Mouse (Mus musculus) CH12.LX (cell line): ENCODE data around the gene Ankrd28. TPM values are rescaled to one million over a fixed set of nuclear protein-coding genes. Genes with fewer than 3 reads are reported as not detected.

Source experiments
- DNase-seq: peaks from one replicate; pipeline ENCODE4 v3.0.0-alpha.2; 2013; ENCODE audit errors: extremely low read depth
- H3K27ac ChIP-seq: 2 replicates; pipeline ENCODE4 v1.5.1; 2012; ENCODE audit warnings: low read depth, mild to moderate bottlenecking, control low read depth, moderate library complexity; ENCODE audit not compliant: insufficient read depth
- H3K27me3 ChIP-seq: replicated peaks from 2 replicates; pipeline ENCODE3; 2012; ENCODE audit warnings: inconsistent platforms
- H3K36me3 ChIP-seq, 2 experiments: replicated peaks in 1 of 2; 2 replicates each; pipeline versions ENCODE3 to v1.6.1; 2012; ENCODE audit warnings: inconsistent platforms in 1 of 2, low read length in 1 of 2, mild to moderate bottlenecking in 1 of 2, mixed read lengths in 1 of 2, moderate library complexity in 1 of 2; ENCODE audit not compliant: control insufficient read depth in 1 of 2, insufficient read depth in 1 of 2
- H3K4me1 ChIP-seq, 2 experiments: 2 replicates each; pipeline ENCODE4 v1.6.1; 2012; ENCODE audit warnings: inconsistent platforms in 1 of 2, moderate library complexity in 1 of 2; ENCODE audit not compliant: insufficient read depth in 2 of 2, control insufficient read depth in 1 of 2
- H3K4me2 ChIP-seq: 2 replicates; pipeline ENCODE4 v1.6.1; 2012; ENCODE audit warnings: low read depth, mild to moderate bottlenecking, control low read depth; ENCODE audit not compliant: poor library complexity, insufficient read depth, severe bottlenecking
- H3K4me3 ChIP-seq, 3 experiments: fragments of 150-350 bp in 1 of 3; sonication (generic) in 1 of 3; replicated peaks in 1 of 3; 2 replicates each; pipeline versions ENCODE3 to v1.5.1; 2011 to 2012; ENCODE audit warnings: low read depth in 2 of 3, low read length in 2 of 3, mild to moderate bottlenecking in 2 of 3, moderate library complexity in 2 of 3, control low read depth in 1 of 3, improper control_type of control experiment in 1 of 3, inconsistent platforms in 1 of 3, mixed read lengths in 1 of 3; ENCODE audit not compliant: poor library complexity in 1 of 3
- H3K79me2 ChIP-seq: replicated peaks from 2 replicates; pipeline ENCODE4 v1.6.1; 2012; ENCODE audit warnings: mild to moderate bottlenecking, moderate library complexity; ENCODE audit not compliant: control insufficient read depth, poor library complexity, insufficient read depth, severe bottlenecking; ENCODE audit errors: extremely low read depth
- H3K9ac ChIP-seq: 2 replicates; pipeline ENCODE4 v1.6.1; 2012; ENCODE audit warnings: low read depth, mild to moderate bottlenecking, control low read depth, moderate library complexity; ENCODE audit not compliant: insufficient read depth
- H3K9me3 ChIP-seq: replicated peaks from 2 replicates; pipeline ENCODE3; 2012; ENCODE audit warnings: low read length, inconsistent platforms, mixed read lengths
- BHLHE40 ChIP-seq: IDR thresholded peaks from 2 replicates; pipeline ENCODE4 v1.6.1; 2011; ENCODE audit warnings: mild to moderate bottlenecking, low read depth, low read length, improper control_type of control experiment
- CHD1 ChIP-seq: IDR thresholded peaks from 2 replicates; pipeline ENCODE4 v1.6.1; 2012; ENCODE audit warnings: low read depth, low read length, improper control_type of control experiment, inconsistent platforms
- CTCF ChIP-seq, 2 experiments: IDR thresholded peaks in 1 of 2; conservative IDR thresholded peaks in 1 of 2; 2 replicates each; pipeline ENCODE4 v1.5.1; 2011 to 2012; ENCODE audit warnings: low read depth in 2 of 2, low read length in 2 of 2, improper control_type of control experiment in 1 of 2, inconsistent platforms in 1 of 2, mild to moderate bottlenecking in 1 of 2, moderate library complexity in 1 of 2
- ELF1 ChIP-seq: IDR thresholded peaks from 2 replicates; pipeline ENCODE4 v1.6.1; 2014; ENCODE audit warnings: low read depth, mild to moderate bottlenecking, inconsistent platforms, low read length, improper control_type of control experiment
- IRF4 ChIP-seq: IDR thresholded peaks from 2 replicates; pipeline ENCODE4 v1.6.1; 2014; ENCODE audit warnings: low read depth, mild to moderate bottlenecking, inconsistent platforms, low read length, improper control_type of control experiment
- JUN ChIP-seq: IDR thresholded peaks from 2 replicates; pipeline ENCODE4 v1.6.1; 2011; ENCODE audit warnings: low read depth, mild to moderate bottlenecking, low read length, improper control_type of control experiment, moderate library complexity; ENCODE audit not compliant: insufficient read depth
- JUND ChIP-seq: conservative IDR thresholded peaks from 2 replicates; pipeline ENCODE4 v1.6.1; 2011; ENCODE audit warnings: low read depth, low read length, improper control_type of control experiment
- KAT2A ChIP-seq: IDR thresholded peaks from 2 replicates; pipeline ENCODE4 v1.6.1; 2012; ENCODE audit warnings: low read length, improper control_type of control experiment, inconsistent platforms; ENCODE audit not compliant: insufficient replicate concordance
- MAFK ChIP-seq: IDR thresholded peaks from 2 replicates; pipeline ENCODE4 v1.6.1; 2011; ENCODE audit warnings: low read length, improper control_type of control experiment; ENCODE audit not compliant: insufficient replicate concordance
- MAX ChIP-seq: IDR thresholded peaks from 2 replicates; pipeline ENCODE4 v1.6.1; 2011; ENCODE audit warnings: low read length, improper control_type of control experiment
- MAZ ChIP-seq: IDR thresholded peaks from 2 replicates; pipeline ENCODE4 v1.6.1; 2012; ENCODE audit warnings: low read depth, mild to moderate bottlenecking, inconsistent platforms, low read length, improper control_type of control experiment, moderate library complexity
- MEF2A ChIP-seq: IDR thresholded peaks from 2 replicates; pipeline ENCODE4 v1.6.1; 2014; ENCODE audit warnings: low read depth, mild to moderate bottlenecking, inconsistent platforms, low read length, improper control_type of control experiment, borderline replicate concordance
- MXI1 ChIP-seq: IDR thresholded peaks from 2 replicates; pipeline ENCODE4 v1.6.1; 2011; ENCODE audit warnings: mild to moderate bottlenecking, low read depth, low read length, improper control_type of control experiment
- NELFE ChIP-seq: IDR thresholded peaks from 2 replicates; pipeline ENCODE4 v1.6.1; 2011; ENCODE audit warnings: low read depth, low read length, improper control_type of control experiment
- NRF1 ChIP-seq: IDR thresholded peaks from 2 replicates; pipeline ENCODE4 v1.6.1; 2014; ENCODE audit warnings: low read depth, mild to moderate bottlenecking, inconsistent platforms, low read length, improper control_type of control experiment, moderate library complexity
- PAX5 ChIP-seq: IDR thresholded peaks from 2 replicates; pipeline ENCODE4 v1.6.1; 2012; ENCODE audit warnings: low read length, inconsistent platforms, mixed read lengths
- POLR2A ChIP-seq: IDR thresholded peaks from 2 replicates; pipeline ENCODE4 v1.6.1; 2011; ENCODE audit warnings: low read depth, mild to moderate bottlenecking, improper control_type of control experiment, low read length
- POLR2AphosphoS2 ChIP-seq: IDR thresholded peaks from 2 replicates; pipeline ENCODE4 v1.6.1; 2011; ENCODE audit warnings: low read depth, low read length, improper control_type of control experiment
- RAD21 ChIP-seq: IDR thresholded peaks from 2 replicates; pipeline ENCODE4 v1.6.1; 2011; ENCODE audit warnings: low read depth, mild to moderate bottlenecking, low read length, improper control_type of control experiment, moderate library complexity
- SIN3A ChIP-seq: IDR thresholded peaks from 2 replicates; pipeline ENCODE4 v1.6.1; 2012; ENCODE audit warnings: low read length, improper control_type of control experiment, inconsistent platforms
- TBP ChIP-seq: conservative IDR thresholded peaks from 2 replicates; pipeline ENCODE4 v1.6.1; 2011; ENCODE audit warnings: low read depth, low read length, improper control_type of control experiment
- UBTF ChIP-seq: IDR thresholded peaks from 2 replicates; pipeline ENCODE4 v1.6.1; 2012; ENCODE audit warnings: low read depth, mild to moderate bottlenecking, inconsistent platforms, low read length, improper control_type of control experiment, moderate library complexity
- USF1 ChIP-seq: IDR thresholded peaks from 2 replicates; pipeline ENCODE4 v1.6.1; 2014; ENCODE audit warnings: low read depth, mild to moderate bottlenecking, inconsistent platforms, low read length, improper control_type of control experiment
- USF2 ChIP-seq: conservative IDR thresholded peaks from 2 replicates; pipeline ENCODE4 v1.6.1; 2011; ENCODE audit warnings: low read depth, low read length, improper control_type of control experiment
- ZKSCAN1 ChIP-seq: IDR thresholded peaks from 2 replicates; pipeline ENCODE4 v1.6.1; 2012; ENCODE audit warnings: low read depth, inconsistent platforms, low read length, improper control_type of control experiment, borderline replicate concordance
- ZMIZ1 ChIP-seq: IDR thresholded peaks from 2 replicates; pipeline ENCODE4 v1.6.1; 2012; ENCODE audit warnings: low read depth, mild to moderate bottlenecking, inconsistent platforms, low read length, improper control_type of control experiment
- dilution Hi-C: fragments of 300-500 bp; cut with MboI; formaldehyde crosslinking; loops from 2 replicates; pipeline ENCODE4 v1.14.3; 2020; ENCODE audit warnings: low sequenced_read_pairs; ENCODE audit not compliant: extremely low pct_unique_long_range_greater_than_20kb, extremely low pct_ligation_motif_present
- in situ Hi-C: fragments of 300-500 bp; cut with MboI; formaldehyde crosslinking; loops from 3 replicates; pipeline ENCODE4 v1.14.3; 2019; ENCODE audit warnings: low sequenced_read_pairs, low pct_ligation_motif_present, low pct_unique_long_range_greater_than_20kb, mixed read lengths
- polyA plus RNA-seq: library from polyadenylated mRNA; unstranded; fragments of >175 nt; gene quantifications from 2 replicates; pipeline ENCODE4 v1.2.1, GENCODE M21; 2012; ENCODE audit warnings: low read depth; ENCODE audit not compliant: insufficient read length
- total RNA-seq, 2 experiments: library from RNA; depleted of rRNA; stranded (reverse); fragments of 300-350 nt in 1 of 2; fragments of >200 nt in 1 of 2; gene quantifications; 2 replicates each; pipeline ENCODE4 v1.2.3; 2012 to 2014

The Ankrd28 gene
- total and polyA plus RNA-seq, 3 experiments, result 7.3 to 15.0 (median 14.9) TPM

DNA sequence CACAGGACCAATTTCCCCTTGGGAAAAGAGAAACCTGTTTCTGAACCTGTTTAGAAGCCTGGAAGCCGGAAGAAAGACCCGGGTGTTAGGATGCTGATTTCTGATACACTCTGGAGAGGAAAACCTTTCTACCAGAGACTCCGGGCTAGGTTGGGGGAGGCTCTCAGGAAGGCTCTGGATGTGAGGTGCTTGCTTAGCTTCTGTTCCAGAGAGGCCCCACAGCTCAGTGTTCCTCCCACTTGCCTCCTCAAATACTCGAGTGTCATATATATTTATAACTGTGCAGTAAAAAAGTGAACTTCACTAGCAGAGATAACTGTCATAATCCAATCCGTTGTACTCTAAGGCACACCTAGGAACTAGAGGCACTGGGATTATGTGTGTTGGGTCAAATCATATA is 25.6 kb upstream of the Ankrd28 start:
- in situ Hi-C loops, result no loop called here
- Histone ChIP-seq H3K4me3 (no peak overlapping the region), H3K4me2 (no peak overlapping the region), H3K9ac (no peak overlapping the region), H3K27me3 (no peaks in the 10 kb centered on the region), H3K4me1 (peaks cover 0 to 17% of the 10 kb centered on the region in 2 experiments; a peak in 2 of 4 replicates), H3K9me3 (no peaks in the 10 kb centered on the region), H3K79me2 (no peaks in the 10 kb centered on the region), H3K36me3 (no peaks in the 10 kb centered on the region), H3K27ac (no peak overlapping the region)
- no peak for DNase-seq
- TF ChIP-seq ELF1, result no peak
- no peak for TF ChIP-seq ZMIZ1
- TF ChIP-seq KAT2A, result no peak
- no peak for TF ChIP-seq SIN3A
- TF ChIP-seq JUND, result no peak
- TF ChIP-seq CHD1, result no peak
- TF ChIP-seq RAD21, result no peak
- TF ChIP-seq JUN, result no peak
- no peak for TF ChIP-seq IRF4
- TF ChIP-seq MXI1, result no peak
- no peak for TF ChIP-seq TBP
- no peak for TF ChIP-seq MAX
- no peak for TF ChIP-seq CTCF (conservative IDR thresholded peaks at IDR 0.05 in 1 of 2, IDR thresholded peaks at IDR 0.05 in 1 of 2; ENCODE audit: low read depth in 2 of 2, low read length in 2 of 2)
- no peak for TF ChIP-seq USF1
- TF ChIP-seq POLR2A, result no peak
- no peak for TF ChIP-seq MAZ
- no peak for TF ChIP-seq NELFE
- no peak for TF ChIP-seq USF2
- TF ChIP-seq PAX5, result no peak
- dilution Hi-C loops, result no loop called here

DNA sequence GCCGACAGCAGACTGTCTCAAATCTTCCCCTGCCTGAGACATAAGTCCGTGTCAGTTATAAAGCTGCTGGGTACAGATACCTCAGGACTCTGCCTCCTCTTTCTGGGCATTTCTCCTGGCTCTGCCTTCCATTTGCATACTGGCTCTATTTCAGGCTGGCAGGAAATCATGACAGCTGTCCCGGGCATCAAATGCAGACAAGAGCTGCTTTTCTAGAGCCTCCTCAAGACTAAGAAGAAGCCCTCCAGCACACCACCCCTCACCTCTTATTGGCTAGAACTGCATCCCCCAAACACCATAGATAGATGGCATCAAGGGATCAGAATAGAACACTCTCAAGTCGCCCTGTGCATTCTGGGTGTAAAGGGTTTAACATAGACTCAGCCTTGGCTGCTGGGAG is 24.2 kb upstream of the Ankrd28 start:
- in situ Hi-C loops (no loop called here), dilution Hi-C loops (no loop called here)
- Histone ChIP-seq H3K9ac (no peak overlapping the region), H3K79me2 (no peaks in the 10 kb centered on the region), H3K4me2 (no peak overlapping the region), H3K4me1 (peaks cover 0 to 17% of the 10 kb centered on the region in 2 experiments; a peak in 2 of 4 replicates), H3K27me3 (no peaks in the 10 kb centered on the region), H3K9me3 (no peaks in the 10 kb centered on the region), H3K4me3 (no peak overlapping the region), H3K27ac (no peak overlapping the region), H3K36me3 (no peaks in the 10 kb centered on the region)
- no peak for DNase-seq
- no peak for TF ChIP-seq POLR2A
- no peak for TF ChIP-seq IRF4
- no peak for TF ChIP-seq NRF1
- no peak for TF ChIP-seq MXI1
- TF ChIP-seq MAFK, result no peak
- TF ChIP-seq PAX5, result no peak
- no peak for TF ChIP-seq KAT2A
- TF ChIP-seq USF2, result no peak
- no peak for TF ChIP-seq POLR2AphosphoS2
- no peak for TF ChIP-seq TBP
- TF ChIP-seq BHLHE40, result no peak
- TF ChIP-seq CTCF (conservative IDR thresholded peaks at IDR 0.05 in 1 of 2, IDR thresholded peaks at IDR 0.05 in 1 of 2; ENCODE audit: low read depth in 2 of 2, low read length in 2 of 2), result no peak
- TF ChIP-seq ZKSCAN1, result no peak
- TF ChIP-seq MEF2A, result no peak
- TF ChIP-seq UBTF, result no peak
- no peak for TF ChIP-seq USF1
